Mouse (Mus musculus) spleen, adult 2 months (tissue): ENCODE results near the gene Chst15.

Source experiments
- CTCF ChIP-seq: fragments of 200-500 bp; IDR thresholded peaks from 2 replicates; pipeline ENCODE4 v1.5.1; 2011; ENCODE audit warnings: mild to moderate bottlenecking, inconsistent platforms; ENCODE audit not compliant: insufficient read depth, insufficient read length, insufficient replicate concordance; ENCODE audit errors: extremely low read depth
- POLR2A ChIP-seq: fragments of 200-500 bp; IDR thresholded peaks from 2 replicates; pipeline ENCODE4 v1.6.1; 2011; ENCODE audit warnings: low read depth, low read length, inconsistent platforms

DNA sequence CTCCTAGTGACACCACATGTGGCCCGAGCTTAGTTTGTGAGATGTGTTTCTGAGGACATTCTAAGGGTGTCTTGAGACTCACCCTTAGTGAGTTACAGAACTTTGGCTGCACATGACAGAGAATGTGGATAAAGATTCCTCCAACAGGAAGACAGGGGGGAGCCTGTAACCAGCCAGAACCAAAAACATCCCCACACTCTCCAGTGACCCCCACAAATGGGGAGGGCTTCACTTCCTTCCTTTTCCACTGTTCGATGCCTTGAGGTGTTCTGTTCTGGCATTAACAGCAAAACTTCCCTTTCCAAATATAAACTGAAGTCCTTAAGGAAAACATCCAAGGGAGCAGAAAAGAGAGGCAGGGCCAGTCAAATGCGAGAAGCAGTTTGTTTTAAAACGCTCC is 79.8 kb downstream of the Chst15 start:
- TF ChIP-seq POLR2A (no peak), CTCF (no peak)
